Mouse (Mus musculus): ENCODE data around the gene Gtsf1.

Gtsf1 gene

GRCm38 (mm10) chr15:103377752-103378664, 52.3 kb downstream of the Gtsf1 start:
- no peak for DNase-seq (ENCODE audit: low read depth, low spot score)

GRCm38 (mm10) chr15:103376837-103377269, 53.4 kb downstream of the Gtsf1 start:
- DNase-seq (ENCODE audit: low read depth, low spot score), result no peak

GRCm38 (mm10) chr15:103375112-103375800, 55.0 kb downstream of the Gtsf1 start:
- no peak for DNase-seq (ENCODE audit: low read depth, low spot score)

GRCm38 (mm10) chr15:103372461-103372860, 57.8 kb downstream of the Gtsf1 start:
- DNase-seq (ENCODE audit: low read depth, low spot score), result no peak

- peak; percentile 36 for DNase-seq (ENCODE audit: low read depth, low spot score)
Observed at GRCm38 (mm10) chr15:103371741-103372140, 58.5 kb downstream of the Gtsf1 start.

- no peak for DNase-seq (ENCODE audit: low read depth, low spot score)
Observed at GRCm38 (mm10) chr15:103371208-103371607, 59.1 kb downstream of the Gtsf1 start.

- DNase-seq (ENCODE audit: low read depth, low spot score), result no peak
Observed at GRCm38 (mm10) chr15:103370462-103370861, 59.8 kb downstream of the Gtsf1 start.

- DNase-seq (ENCODE audit: low read depth, low spot score), result peak; percentile 29
Observed at GRCm38 (mm10) chr15:103369123-103369522, 61.1 kb downstream of the Gtsf1 start.

GRCm38 (mm10) chr15:103368179-103368940, 61.9 kb downstream of the Gtsf1 start:
- no peak for DNase-seq (ENCODE audit: low read depth, low spot score)

- DNase-seq (ENCODE audit: low read depth, low spot score), result peak; percentile 69
Observed at GRCm38 (mm10) chr15:103366376-103367149, 63.7 kb downstream of the Gtsf1 start, which contains the start of gene Itga5. Gene Itga5 (minus strand): TSS chr15:103366763.

GRCm38 (mm10) chr15:103365471-103366375, 64.5 kb downstream of the Gtsf1 start:
- peak; percentile 37 for DNase-seq (ENCODE audit: low read depth, low spot score)

GRCm38 (mm10) chr15:103364761-103365160, 65.5 kb downstream of the Gtsf1 start:
- no peak for DNase-seq (ENCODE audit: low read depth, low spot score)

- DNase-seq (ENCODE audit: low read depth, low spot score), result peak; percentile 74
Observed at GRCm38 (mm10) chr15:103363809-103364208, 66.5 kb downstream of the Gtsf1 start.

GRCm38 (mm10) chr15:103362950-103363349, 67.3 kb downstream of the Gtsf1 start:
- no peak for DNase-seq (ENCODE audit: low read depth, low spot score)

- no peak for DNase-seq (ENCODE audit: low read depth, low spot score)
Observed at GRCm38 (mm10) chr15:103362333-103362732, 67.9 kb downstream of the Gtsf1 start.

- no peak for DNase-seq (ENCODE audit: low read depth, low spot score)
Observed at GRCm38 (mm10) chr15:103361269-103361668, 69.0 kb downstream of the Gtsf1 start.

GRCm38 (mm10) chr15:103359869-103360602, 70.2 kb downstream of the Gtsf1 start:
- DNase-seq (ENCODE audit: low read depth, low spot score), result no peak

GRCm38 (mm10) chr15:103359122-103359510, 71.2 kb downstream of the Gtsf1 start:
- no peak for DNase-seq (ENCODE audit: low read depth, low spot score)
